Mouse (Mus musculus) brain, embryonic 14.5 days (tissue): ENCODE results near the gene Cpped1. TPM values are rescaled to one million over a fixed set of nuclear protein-coding genes. Genes with fewer than 3 reads are reported as not detected.

Experiments
- DNase-seq: peaks from one replicate; pipeline ENCODE4 v3.0.0-alpha.2; 2011; ENCODE audit warnings: low read depth
- CTCF ChIP-seq: fragments of 200-500 bp; IDR thresholded peaks from 2 replicates; pipeline ENCODE4 v1.5.1; 2012; ENCODE audit warnings: inconsistent platforms, mild to moderate bottlenecking, moderate library complexity, borderline replicate concordance; ENCODE audit not compliant: insufficient read depth, insufficient read length; ENCODE audit errors: extremely low read depth
- POLR2A ChIP-seq: fragments of 200-500 bp; IDR thresholded peaks from 2 replicates; pipeline ENCODE4 v1.6.1; 2012; ENCODE audit warnings: mild to moderate bottlenecking, inconsistent platforms, borderline replicate concordance; ENCODE audit not compliant: poor library complexity, insufficient read depth, insufficient read length, severe bottlenecking; ENCODE audit errors: extremely low read depth
- polyA plus RNA-seq: library from polyadenylated mRNA; depleted of rRNA; stranded (reverse); fragments of >200 nt; gene quantifications from 2 replicates; pipeline ENCODE4 v1.2.3, GENCODE M21; 2012

The Cpped1 gene
- polyA plus RNA-seq, 1 experiment, result 13.6 TPM

GRCm38 (mm10) chr16:11843441-11843840, 65.8 kb downstream of the Cpped1 start:
- DNase-seq, result no peak
- TF ChIP-seq POLR2A (no peak), CTCF (no peak)

DNA sequence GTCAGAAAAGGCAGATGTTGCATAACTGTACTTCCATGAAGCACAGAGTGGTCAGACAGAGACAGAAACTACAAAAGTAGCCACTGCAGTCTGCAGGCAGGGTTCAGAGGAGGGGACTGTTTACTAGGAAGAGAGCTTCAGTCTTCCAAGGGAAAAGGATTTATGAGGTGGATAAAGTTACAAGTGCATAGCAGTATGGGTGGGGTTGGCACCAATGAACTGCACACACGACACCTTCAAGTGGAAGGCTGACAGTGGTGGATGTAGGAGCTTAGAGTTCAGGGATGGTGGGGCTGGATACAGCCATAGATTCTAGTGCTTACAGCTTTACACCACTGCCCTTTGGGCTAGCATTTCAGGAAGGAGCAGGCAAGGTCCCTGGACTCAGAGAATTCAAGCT, 75.8 kb downstream of the Cpped1 start:
- TF ChIP-seq CTCF, result no peak
- TF ChIP-seq POLR2A, result no peak
- no peak for DNase-seq

- DNase-seq, result no peak
Measured at GRCm38 (mm10) chr16:11828816-11829215, 80.4 kb downstream of the Cpped1 start.

GRCm38 (mm10) chr16:11824833-11825232, 84.4 kb downstream of the Cpped1 start:
- peak; percentile 78 for DNase-seq
- TF ChIP-seq POLR2A (no peak), CTCF (no peak)

More at GRCm38 (mm10) chr16:11828816-11829215, 80.4 kb downstream of the Cpped1 start:
- TF ChIP-seq POLR2A (no peak), CTCF (no peak)

- TF ChIP-seq CTCF (no peak), POLR2A (no peak)
- no peak for DNase-seq
Measured at GRCm38 (mm10) chr16:11824385-11824784, 84.9 kb downstream of the Cpped1 start.

GRCm38 (mm10) chr16:11820791-11821190, 88.5 kb downstream of the Cpped1 start:
- no peak for TF ChIP-seq CTCF
- no peak for TF ChIP-seq POLR2A
- DNase-seq, result no peak

- peak; percentile 55 for DNase-seq
- TF ChIP-seq POLR2A (no peak), CTCF (no peak)
Measured at GRCm38 (mm10) chr16:11814935-11815650, 94.2 kb downstream of the Cpped1 start.

DNA sequence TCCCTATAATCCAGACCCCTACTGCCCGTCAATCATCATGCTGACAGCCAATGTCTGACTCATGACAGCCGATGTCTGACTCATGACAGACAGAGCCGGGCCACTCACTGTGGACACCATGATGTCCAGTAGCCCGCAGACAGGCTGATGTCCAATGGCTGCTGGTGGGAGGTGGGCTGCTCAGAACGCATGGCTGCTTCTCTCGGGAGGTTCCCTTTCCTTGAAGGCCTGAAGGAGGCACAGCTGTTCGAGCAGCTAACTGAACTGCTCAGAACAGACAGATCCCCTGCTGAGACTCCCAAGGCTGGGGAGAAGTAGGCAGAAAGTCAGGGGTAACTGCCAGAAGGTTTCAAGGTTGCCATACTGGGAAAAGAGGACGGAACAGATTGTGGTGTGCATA, 97.1 kb downstream of the Cpped1 start:
- no peak for DNase-seq
- TF ChIP-seq POLR2A (no peak), CTCF (no peak)

GRCm38 (mm10) chr16:11809615-11810014, 99.6 kb downstream of the Cpped1 start:
- no peak for DNase-seq
- TF ChIP-seq CTCF (no peak), POLR2A (no peak)

DNA sequence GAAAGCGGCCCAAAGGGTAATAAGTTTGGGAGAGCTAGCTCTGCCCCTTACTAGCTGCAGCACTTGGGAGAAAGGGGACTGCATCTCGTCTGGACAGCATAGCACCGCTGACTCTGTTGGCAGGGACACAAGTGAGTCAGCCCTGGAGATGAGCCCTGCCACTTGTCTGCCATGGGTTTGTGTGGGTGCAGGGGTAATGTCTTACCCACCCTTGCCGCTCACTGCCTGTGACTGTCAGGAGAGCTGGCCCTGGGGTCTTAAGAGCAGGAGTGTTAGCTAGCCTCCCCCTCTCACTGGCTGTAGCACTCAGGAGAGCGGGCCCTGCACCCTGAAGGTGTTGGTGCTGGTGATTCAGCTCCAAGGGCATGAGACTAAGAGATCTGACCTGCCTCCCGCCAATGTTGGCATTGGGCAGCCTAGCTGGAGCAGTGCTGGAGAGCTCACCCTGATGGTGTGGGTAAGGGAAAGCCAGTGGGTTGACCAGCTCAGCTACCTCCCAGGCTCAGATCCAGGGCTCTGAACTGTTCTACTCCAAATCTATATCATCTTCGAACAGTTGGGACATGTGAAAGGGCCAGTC, 107.2 kb downstream of the Cpped1 start:
- no peak for DNase-seq
- no peak for TF ChIP-seq POLR2A
- no peak for TF ChIP-seq CTCF

GRCm38 (mm10) chr16:11795758-11796460, 113.3 kb downstream of the Cpped1 start:
- TF ChIP-seq POLR2A (no peak), CTCF (no peak)
- DNase-seq, result no peak
